Mouse (Mus musculus) erythroblast, adult 5-6 weeks (primary cell): ENCODE measurements around the gene Itga9. TPM values are rescaled to one million over a fixed set of nuclear protein-coding genes. Genes with fewer than 3 reads are reported as not detected.

Experiments used
- total RNA-seq, 2 experiments: library from RNA; stranded (forward) in 1 of 2; stranded (reverse) in 1 of 2; fragments of 150-400 nt in 1 of 2; fragments of 200-764, 138-1000 nt in 1 of 2; gene quantifications; 2 replicates each; pipeline versions ENCODE4 v1.2.3 to v1.2.4; 2015 to 2017; ENCODE audit warnings: low replicate concordance in 2 of 2

Gene Itga9
- total RNA-seq, 2 experiments from 2014 or later: 0.17 to 2.3 TPM

Other genes with a start within 250 kb of the Itga9 start
- not detected in 2 replicates for gene Eomes, start 128.5 kb upstream of the Itga9 start, total RNA-seq (2015; ENCODE audit: low replicate concordance)
- gene Eomes, start 128.5 kb upstream of the Itga9 start, total RNA-seq (2017; ENCODE audit: low replicate concordance): not detected in 2 replicates
- gene Golga4, start 100.4 kb upstream of the Itga9 start, total RNA-seq (2015; ENCODE audit: low replicate concordance): 15.3 and 19.2 TPM in 2 replicates
- 20.0 and 24.5 TPM in 2 replicates for gene Golga4, start 100.4 kb upstream of the Itga9 start, total RNA-seq (2017; ENCODE audit: low replicate concordance)